ENCODE assay signal across 19 mouse cellular contexts in genomic region chr14:32538115-32538514, GRCm38 (mm10).
"Had no signal": no experiment of that assay in that cellular context is flagged by ENCODE, and none has a peak within 500 bp of the region (broad histone marks: within the 10 kb centered on the region; RNA-seq: fewer than 3 reads in every experiment).

No protein-coding gene starts in this region.

- H3K27ac ChIP-seq: midbrain, embryonic 10.5 days; midbrain, embryonic 12.5 days; neural tube, embryonic 13.5 days; neural tube, embryonic 15.5 days; stomach, embryonic 15.5 days; stomach, postnatal 0 days had no signal

- DNase-seq: lung, adult 18-20 months; lung, embryonic 14.5 days; lung, postnatal 10 days; lung, postnatal 4 days; midbrain, embryonic 14.5 days; retina, postnatal 1 day; right cerebral cortex, adult 18-20 months; right cerebral cortex, postnatal 25 days; right cerebral cortex, postnatal 4 days; thymus, adult 2 months; thymus, postnatal 25 days; thymus, postnatal 4 days had no signal

- H3K4me3 ChIP-seq: midbrain, embryonic 10.5 days; midbrain, embryonic 12.5 days; myocyte; neural tube, embryonic 13.5 days; neural tube, embryonic 15.5 days; stomach, embryonic 15.5 days had no signal

- H3K9me3 ChIP-seq: midbrain, embryonic 10.5 days; midbrain, embryonic 12.5 days; neural tube, embryonic 13.5 days; neural tube, embryonic 15.5 days; stomach, embryonic 15.5 days had no signal

- H3K27me3 ChIP-seq: midbrain, embryonic 12.5 days; neural tube, embryonic 13.5 days; neural tube, embryonic 15.5 days; stomach, embryonic 15.5 days had no signal

- H3K4me1 ChIP-seq: midbrain, embryonic 10.5 days; midbrain, embryonic 12.5 days; stomach, embryonic 15.5 days had no signal
